Mouse (Mus musculus) olfactory bulb, adult 2 months (tissue): ENCODE data around the gene Gbp3. TPM values are rescaled to one million over a fixed set of nuclear protein-coding genes. Genes with fewer than 3 reads are reported as not detected.

Source experiments
- H3K27ac ChIP-seq: fragments of 200-500 bp; 2 replicates; pipeline ENCODE4 v1.5.1; 2012; ENCODE audit warnings: low read depth, low read length; ENCODE audit not compliant: insufficient read depth
- H3K4me1 ChIP-seq: fragments of 200-500 bp; 2 replicates; pipeline ENCODE4 v1.6.1; 2012; ENCODE audit warnings: low read length; ENCODE audit not compliant: control insufficient read depth, insufficient read depth
- H3K4me3 ChIP-seq: fragments of 200-500 bp; 2 replicates; pipeline ENCODE4 v1.5.1; 2012; ENCODE audit warnings: mild to moderate bottlenecking, low read depth, low read length, moderate library complexity; ENCODE audit not compliant: insufficient read depth
- CTCF ChIP-seq: fragments of 200-500 bp; IDR thresholded peaks from 2 replicates; pipeline ENCODE4 v1.5.1; 2012; ENCODE audit warnings: low read depth, mild to moderate bottlenecking, low read length, moderate library complexity; ENCODE audit not compliant: insufficient read depth
- POLR2A ChIP-seq: fragments of 200-500 bp; IDR thresholded peaks from 2 replicates; pipeline ENCODE4 v1.6.1; 2012; ENCODE audit warnings: mild to moderate bottlenecking, low read depth, low read length, moderate library complexity; ENCODE audit not compliant: insufficient read depth
- WGBS: fragments of 180-500 bp; shearing (Covaris S2); methylation state at CpG from one replicate; pipeline ENCODE4 v1.1.7; 2018; 5-methylcytosine and 5-hydroxymethylcytosine counted together
- polyA plus RNA-seq: library from polyadenylated mRNA; stranded (reverse); fragments of >200 nt; gene quantifications from 2 replicates; pipeline ENCODE4 v1.2.4, GENCODE M21; 2012; ENCODE audit warnings: low replicate concordance; ENCODE audit not compliant: missing spikeins, insufficient read depth, insufficient read length

The Gbp3 gene
- polyA plus RNA-seq, 1 experiment: not detected

- Histone ChIP-seq H3K4me1 (no peaks in the 10 kb centered on the region), H3K27ac (no peak overlapping the region), H3K4me3 (no peak overlapping the region)
- TF ChIP-seq POLR2A: no peak
- TF ChIP-seq CTCF: no peak
- 90% methylated on average over 3 of the region's 3 CpGs for whole genome bisulfite sequencing
Measured at GRCm38 (mm10) chr3:142577108-142577507, 17.3 kb downstream of the Gbp3 start.

GRCm38 (mm10) chr3:142578342-142578741 is 18.5 kb downstream of the Gbp3 start:
- no peaks in the 10 kb centered on the region for H3K4me1 ChIP-seq
- H3K27ac ChIP-seq: no peak overlapping the region
- no peak overlapping the region for H3K4me3 ChIP-seq
- WGBS: 91% methylated on average over 4 of the region's 4 CpGs
- TF ChIP-seq POLR2A (no peak), CTCF (no peak)

GRCm38 (mm10) chr3:142583067-142583466 is 23.2 kb downstream of the Gbp3 start:
- Histone ChIP-seq H3K4me3 (no peak overlapping the region), H3K27ac (no peak overlapping the region), H3K4me1 (no peaks in the 10 kb centered on the region)
- 94% methylated on average over 4 of the region's 4 CpGs for WGBS
- TF ChIP-seq POLR2A: no peak
- TF ChIP-seq CTCF: no peak

- H3K4me1 ChIP-seq: no peaks in the 10 kb centered on the region
- H3K4me3 ChIP-seq: no peak overlapping the region
- H3K27ac ChIP-seq: no peak overlapping the region
- TF ChIP-seq POLR2A (no peak), CTCF (no peak)
Measured at GRCm38 (mm10) chr3:142587386-142587785, 27.6 kb downstream of the Gbp3 start.

- TF ChIP-seq CTCF (no peak), POLR2A (no peak)
- H3K4me3 ChIP-seq: no peak overlapping the region
- H3K4me1 ChIP-seq: no peaks in the 10 kb centered on the region
- WGBS: 56% methylated on average over 2 of the region's 2 CpGs
- no peak overlapping the region for H3K27ac ChIP-seq
Measured at GRCm38 (mm10) chr3:142588888-142589287, 29.1 kb downstream of the Gbp3 start.

- H3K4me1 ChIP-seq: no peaks in the 10 kb centered on the region
- H3K4me3 ChIP-seq: no peak overlapping the region
- H3K27ac ChIP-seq: no peak overlapping the region
- TF ChIP-seq POLR2A (no peak), CTCF (no peak)
- WGBS: 93% methylated on average over 4 of the region's 4 CpGs
Measured at GRCm38 (mm10) chr3:142590431-142591067, 30.7 kb downstream of the Gbp3 start.

- TF ChIP-seq POLR2A (no peak), CTCF (no peak)
- no peak within 1 kb of the TSS for H3K27ac ChIP-seq
- no peaks in the 10 kb centered on the region for H3K4me1 ChIP-seq
- 86% methylated on average over 1 of the region's 1 CpGs for WGBS
- no peak within 1 kb of the TSS for H3K4me3 ChIP-seq
Measured at GRCm38 (mm10) chr3:142594547-142594946, 34.7 kb downstream of the Gbp3 start, which contains the start of gene Gbp2b. TSS of gene Gbp2b (plus strand) at chr3:142594847.

- Histone ChIP-seq H3K4me1 (no peaks in the 10 kb centered on the region), H3K27ac (no peak overlapping the region), H3K4me3 (no peak overlapping the region)
- 81% methylated on average over 3 of the region's 3 CpGs for WGBS
- TF ChIP-seq CTCF (no peak), POLR2A (no peak)
Measured at GRCm38 (mm10) chr3:142597923-142598322, 38.1 kb downstream of the Gbp3 start.

- no peak overlapping the region for H3K27ac ChIP-seq
- H3K4me1 ChIP-seq: no peaks in the 10 kb centered on the region
- TF ChIP-seq POLR2A (no peak), CTCF (no peak)
- H3K4me3 ChIP-seq: no peak overlapping the region
Measured at GRCm38 (mm10) chr3:142601675-142602074, 41.8 kb downstream of the Gbp3 start.

GRCm38 (mm10) chr3:142618658-142619057 is 58.8 kb downstream of the Gbp3 start:
- TF ChIP-seq POLR2A (no peak), CTCF (no peak)
- no peaks in the 10 kb centered on the region for H3K4me1 ChIP-seq
- 82% methylated on average over 3 of the region's 3 CpGs for WGBS
- no peak overlapping the region for H3K27ac ChIP-seq
- no peak overlapping the region for H3K4me3 ChIP-seq
